Mouse (Mus musculus): ENCODE results near the gene Postn. TPM values are rescaled to one million over a fixed set of nuclear protein-coding genes. Genes with fewer than 3 reads are reported as not detected.
A peak's percentile ranks its signal among the peaks of the same experiment; 100 is the strongest.

The Postn gene
- 110 and 116 TPM in 2 replicates for polyA plus RNA-seq (2015; fragmentation: Nextera tagmentation; extraction: Ambion mirVana)

GRCm38 (mm10) chr3:54360897-54361296, at the start of gene Postn:
Gene Postn (plus strand): TSS chr3:54361109.
- no peaks in the 10 kb centered on the region for H3K9me3 ChIP-seq (ENCODE audit: control insufficient read depth, low read length)
- no peaks in the 10 kb centered on the region for H3K27me3 ChIP-seq (replicated peaks; ENCODE audit: control insufficient read depth, insufficient read depth, low read length)
- H3K4me1 ChIP-seq (ENCODE audit: control insufficient read depth, insufficient read depth, low read length): peaks cover 15% of the 10 kb centered on the region
- no peaks in the 10 kb centered on the region for H3K36me3 ChIP-seq (ENCODE audit: control insufficient read depth, insufficient read depth, low read length)
- WGBS: 33% methylated on average over 6 of the region's 6 CpGs
- 0 out of 2 replicates have a peak within 1 kb of the TSS, but pooled peaks have one; percentile 33 for H3K27ac ChIP-seq (ENCODE audit: low read length)
- H3K4me2 ChIP-seq (ENCODE audit: low read depth, low read length): peak within 1 kb of the TSS; percentile 42
- peak within 1 kb of the TSS; percentile 34 for H3K4me3 ChIP-seq (ENCODE audit: low read length)
- peak; percentile 36; the same call in 1 of the 2 replicates for ATAC-seq
- H3K9ac ChIP-seq (ENCODE audit: low read depth, low read length): peak within 1 kb of the TSS; percentile 21; the same call in 1 of the 2 replicates

- no peak overlapping the region for H3K9ac ChIP-seq (ENCODE audit: low read depth, low read length)
- H3K4me3 ChIP-seq (ENCODE audit: low read length): no peak overlapping the region
- 69% methylated on average over 2 of the region's 2 CpGs for WGBS
- H3K36me3 ChIP-seq (ENCODE audit: control insufficient read depth, insufficient read depth, low read length): no peaks in the 10 kb centered on the region
- H3K9me3 ChIP-seq (ENCODE audit: control insufficient read depth, low read length): no peaks in the 10 kb centered on the region
- ATAC-seq: no peak
- no peak overlapping the region for H3K27ac ChIP-seq (ENCODE audit: low read length)
- H3K4me2 ChIP-seq (ENCODE audit: low read depth, low read length): no peak overlapping the region
- H3K27me3 ChIP-seq (replicated peaks; ENCODE audit: control insufficient read depth, insufficient read depth, low read length): no peaks in the 10 kb centered on the region
- H3K4me1 ChIP-seq (ENCODE audit: control insufficient read depth, insufficient read depth, low read length): no peaks in the 10 kb centered on the region
These were observed 46.9 kb upstream of the Postn start for GRCm38 (mm10) chr3:54314055-54314454.

GRCm38 (mm10) chr3:54352891-54353652, 7.8 kb upstream of the Postn start:
- no peaks in the 10 kb centered on the region for H3K36me3 ChIP-seq (ENCODE audit: control insufficient read depth, insufficient read depth, low read length)
- peaks cover 3% of the 10 kb centered on the region for H3K4me1 ChIP-seq (ENCODE audit: control insufficient read depth, insufficient read depth, low read length)
- H3K27ac ChIP-seq (ENCODE audit: low read length): no peak overlapping the region
- H3K9me3 ChIP-seq (ENCODE audit: control insufficient read depth, low read length): no peaks in the 10 kb centered on the region
- H3K4me2 ChIP-seq (ENCODE audit: low read depth, low read length): no peak overlapping the region
- ATAC-seq: 0 out of 2 replicates have a peak, but pooled peaks have one; percentile 33
- WGBS: 26% methylated on average over 9 of the region's 9 CpGs
- no peaks in the 10 kb centered on the region for H3K27me3 ChIP-seq (replicated peaks; ENCODE audit: control insufficient read depth, insufficient read depth, low read length)
- H3K9ac ChIP-seq (ENCODE audit: low read depth, low read length): no peak overlapping the region
- H3K4me3 ChIP-seq (ENCODE audit: low read length): no peak overlapping the region

- Histone ChIP-seq H3K9ac (ENCODE audit: low read depth, low read length) (no peak overlapping the region), H3K27ac (ENCODE audit: low read length) (no peak overlapping the region), H3K36me3 (ENCODE audit: control insufficient read depth, insufficient read depth, low read length) (no peaks in the 10 kb centered on the region), H3K9me3 (ENCODE audit: control insufficient read depth, low read length) (no peaks in the 10 kb centered on the region), H3K27me3 (replicated peaks; ENCODE audit: control insufficient read depth, insufficient read depth, low read length) (no peaks in the 10 kb centered on the region), H3K4me3 (ENCODE audit: low read length) (no peak overlapping the region), H3K4me1 (ENCODE audit: control insufficient read depth, insufficient read depth, low read length) (peaks cover 15% of the 10 kb centered on the region), H3K4me2 (ENCODE audit: low read depth, low read length) (no peak overlapping the region)
- ATAC-seq: no peak
- 66% methylated on average over 3 of the region's 3 CpGs for WGBS
These were observed 3.3 kb upstream of the Postn start for GRCm38 (mm10) chr3:54357561-54357960.

GRCm38 (mm10) chr3:54358463-54359189, 2.3 kb upstream of the Postn start:
- peak overlapping the region; percentile 30; the same call in 1 of the 2 replicates for H3K9ac ChIP-seq (ENCODE audit: low read depth, low read length)
- H3K36me3 ChIP-seq (ENCODE audit: control insufficient read depth, insufficient read depth, low read length): no peaks in the 10 kb centered on the region
- no peaks in the 10 kb centered on the region for H3K27me3 ChIP-seq (replicated peaks; ENCODE audit: control insufficient read depth, insufficient read depth, low read length)
- peak overlapping the region; percentile 34 for H3K27ac ChIP-seq (ENCODE audit: low read length)
- peak overlapping the region; percentile 49 for H3K4me2 ChIP-seq (ENCODE audit: low read depth, low read length)
- 15% methylated on average over 15 of the region's 15 CpGs for WGBS
- peak overlapping the region; percentile 25 for H3K4me3 ChIP-seq (ENCODE audit: low read length)
- peaks cover 15% of the 10 kb centered on the region for H3K4me1 ChIP-seq (ENCODE audit: control insufficient read depth, insufficient read depth, low read length)
- H3K9me3 ChIP-seq (ENCODE audit: control insufficient read depth, low read length): no peaks in the 10 kb centered on the region
- ATAC-seq: peak; percentile 98

- Histone ChIP-seq H3K27me3 (replicated peaks; ENCODE audit: control insufficient read depth, insufficient read depth, low read length) (no peaks in the 10 kb centered on the region), H3K4me1 (ENCODE audit: control insufficient read depth, insufficient read depth, low read length) (peaks cover 15% of the 10 kb centered on the region), H3K9ac (ENCODE audit: low read depth, low read length) (no peak overlapping the region), H3K36me3 (ENCODE audit: control insufficient read depth, insufficient read depth, low read length) (no peaks in the 10 kb centered on the region), H3K4me2 (ENCODE audit: low read depth, low read length) (0 out of 2 replicates have a peak overlapping the region, but pooled peaks have one; percentile 0), H3K4me3 (ENCODE audit: low read length) (peak overlapping the region; percentile 19), H3K9me3 (ENCODE audit: control insufficient read depth, low read length) (no peaks in the 10 kb centered on the region), H3K27ac (ENCODE audit: low read length) (0 out of 2 replicates have a peak overlapping the region, but pooled peaks have one; percentile 33)
- no peak for ATAC-seq
These were observed 747 bp downstream of the Postn start for GRCm38 (mm10) chr3:54361656-54362055.

- no peaks in the 10 kb centered on the region for H3K4me1 ChIP-seq (ENCODE audit: control insufficient read depth, insufficient read depth, low read length)
- ATAC-seq: no peak
- no peaks in the 10 kb centered on the region for H3K9me3 ChIP-seq (ENCODE audit: control insufficient read depth, low read length)
- no peak overlapping the region for H3K9ac ChIP-seq (ENCODE audit: low read depth, low read length)
- no peak overlapping the region for H3K4me2 ChIP-seq (ENCODE audit: low read depth, low read length)
- no peaks in the 10 kb centered on the region for H3K36me3 ChIP-seq (ENCODE audit: control insufficient read depth, insufficient read depth, low read length)
- H3K4me3 ChIP-seq (ENCODE audit: low read length): no peak overlapping the region
- H3K27me3 ChIP-seq (replicated peaks; ENCODE audit: control insufficient read depth, insufficient read depth, low read length): no peaks in the 10 kb centered on the region
- no peak overlapping the region for H3K27ac ChIP-seq (ENCODE audit: low read length)
- 94% methylated on average over 1 of the region's 1 CpGs for WGBS
These were observed 10.1 kb downstream of the Postn start for GRCm38 (mm10) chr3:54371015-54371414.

GRCm38 (mm10) chr3:54372625-54373024, 11.7 kb downstream of the Postn start:
- no peak overlapping the region for H3K4me2 ChIP-seq (ENCODE audit: low read depth, low read length)
- ATAC-seq: no peak
- H3K27ac ChIP-seq (ENCODE audit: low read length): no peak overlapping the region
- no peak overlapping the region for H3K9ac ChIP-seq (ENCODE audit: low read depth, low read length)
- H3K36me3 ChIP-seq (ENCODE audit: control insufficient read depth, insufficient read depth, low read length): no peaks in the 10 kb centered on the region
- no peaks in the 10 kb centered on the region for H3K27me3 ChIP-seq (replicated peaks; ENCODE audit: control insufficient read depth, insufficient read depth, low read length)
- H3K9me3 ChIP-seq (ENCODE audit: control insufficient read depth, low read length): no peaks in the 10 kb centered on the region
- no peak overlapping the region for H3K4me3 ChIP-seq (ENCODE audit: low read length)
- 66% methylated on average over 6 of the region's 6 CpGs for WGBS
- no peaks in the 10 kb centered on the region for H3K4me1 ChIP-seq (ENCODE audit: control insufficient read depth, insufficient read depth, low read length)

- H3K4me3 ChIP-seq (ENCODE audit: low read length): no peak overlapping the region
- no peak overlapping the region for H3K27ac ChIP-seq (ENCODE audit: low read length)
- no peak overlapping the region for H3K4me2 ChIP-seq (ENCODE audit: low read depth, low read length)
- no peak for ATAC-seq
- no peaks in the 10 kb centered on the region for H3K27me3 ChIP-seq (replicated peaks; ENCODE audit: control insufficient read depth, insufficient read depth, low read length)
- 95% methylated on average over 6 of the region's 6 CpGs for WGBS
- no peak overlapping the region for H3K9ac ChIP-seq (ENCODE audit: low read depth, low read length)
- no peaks in the 10 kb centered on the region for H3K36me3 ChIP-seq (ENCODE audit: control insufficient read depth, insufficient read depth, low read length)
- H3K4me1 ChIP-seq (ENCODE audit: control insufficient read depth, insufficient read depth, low read length): no peaks in the 10 kb centered on the region
- no peaks in the 10 kb centered on the region for H3K9me3 ChIP-seq (ENCODE audit: control insufficient read depth, low read length)
These were observed 15.1 kb downstream of the Postn start for GRCm38 (mm10) chr3:54376014-54376413.
